ENCODE assay signal across 8 mouse cellular contexts in the genomic region with DNA sequence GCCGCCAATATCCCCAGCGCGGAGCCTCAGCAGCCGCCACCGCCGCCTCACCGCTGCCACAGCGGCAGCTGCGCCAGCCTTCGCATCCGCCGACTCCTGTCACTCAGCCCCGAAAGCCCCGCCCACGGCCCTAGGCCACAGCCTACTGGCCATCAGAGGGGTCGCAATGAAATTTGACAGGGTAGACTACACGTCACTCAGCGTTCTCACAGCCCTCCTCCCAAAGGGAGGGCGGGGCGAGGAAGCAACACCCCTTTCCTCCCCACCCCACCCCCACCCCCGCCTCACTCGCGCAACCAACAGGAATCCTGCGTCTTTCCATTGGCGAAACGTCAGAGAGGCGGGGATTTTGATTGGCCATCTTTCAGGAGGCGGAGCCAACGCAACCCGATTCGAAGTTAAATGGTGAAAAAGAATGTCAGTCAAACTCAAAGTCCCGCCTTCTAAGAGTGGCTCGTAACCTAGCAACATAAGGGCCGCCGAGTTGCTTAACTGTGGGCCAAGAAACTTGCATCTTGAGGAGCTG. TPM values are rescaled to one million over a fixed set of nuclear protein-coding genes. Genes with fewer than 3 reads are reported as not detected.
A peak's percentile ranks its signal among the peaks of the same experiment; 100 is the strongest.
DNase-seq lines count a peak whose midpoint lies in the region; ATAC-seq lines count a peak whose summit lies in the region.

Gene Tpcn1 (minus strand): TSS at position 105 of the 526 bp plus-strand sequence.
Gene Iqcd (plus strand): TSS at position 448 of the 526 bp plus-strand sequence.

- H3K79me2 ChIP-seq in macrophage (ENCODE audit: inconsistent target) = peaks cover 17% of the 10 kb centered on the region; the same call in 1 of the 2 replicates

- peaks cover 19% of the 10 kb centered on the region for H3K4me1 ChIP-seq in hindbrain, embryonic 16.5 days (ENCODE audit: control insufficient read depth, insufficient read depth, low read depth, low read length)

- H3K27ac ChIP-seq in hindbrain, embryonic 16.5 days (ENCODE audit: low read depth, low read length) = peak within 1 kb of the TSS; percentile 63
- peak within 1 kb of the TSS; percentile 40 for H3K27ac ChIP-seq in macrophage

- ATAC-seq in hindbrain, embryonic 16.5 days = peak; percentile 99

- H3K9ac ChIP-seq in hindbrain, embryonic 16.5 days (ENCODE audit: low read depth, low read length) = peak within 1 kb of the TSS; percentile 71

- peak within 1 kb of the TSS; percentile 54 for H3K4me3 ChIP-seq in hindbrain, embryonic 16.5 days (ENCODE audit: low read length)
- peak within 1 kb of the TSS; percentile 84 for H3K4me3 ChIP-seq in macrophage (ENCODE audit: inconsistent target)

- DNase-seq in R1 (ENCODE audit: low read depth, low spot score) = peak; percentile 99
- DNase-seq in cerebellum, postnatal 25 days = peak; percentile 98 to 99
- DNase-seq in frontal cortex, postnatal 36 days (ENCODE audit: low spot score in 2 of 2) = peak; percentile 98 to 99
- peak; percentile 98 to 99 for DNase-seq in left cerebral cortex, adult 18-20 months (ENCODE audit: low spot score in 2 of 2)
- peak; percentile 99 for DNase-seq in right cerebral cortex, adult 18-20 months
- peak; percentile 94 for DNase-seq in urinary bladder, postnatal 10 days (ENCODE audit: low spot score)

- peak within 1 kb of the TSS; percentile 99 for H3K4me2 ChIP-seq in hindbrain, embryonic 16.5 days (ENCODE audit: low read length)

- H3K36me3 ChIP-seq in hindbrain, embryonic 16.5 days (ENCODE audit: control insufficient read depth, insufficient read depth, low read length) = no peaks in the 10 kb centered on the region
- H3K36me3 ChIP-seq in macrophage (ENCODE audit: inconsistent target) = peaks cover 12% of the 10 kb centered on the region; the same call in 1 of the 2 replicates

- under 1% methylated on average over 35 of the region's 35 CpGs for WGBS in hindbrain, embryonic 16.5 days
- 1% methylated on average over 35 of the region's 35 CpGs for WGBS in macrophage (ENCODE audit: missing documents)

- H3K9me3 ChIP-seq in hindbrain, embryonic 16.5 days (ENCODE audit: control insufficient read depth, low read length) = no peaks in the 10 kb centered on the region

- no peaks in the 10 kb centered on the region for H3K27me3 ChIP-seq in hindbrain, embryonic 16.5 days (replicated peaks; ENCODE audit: control insufficient read depth, insufficient read depth, low read length)

RNA-seq across cellular contexts. Expression of gene Tpcn1, which starts in this region (rescaled TPM):
- 15.1 and 17.4 TPM in 2 replicates for polyA plus RNA-seq in hindbrain, embryonic 16.5 days (2015; fragmentation: Nextera tagmentation; extraction: Ambion mirVana)
- total RNA-seq in left cerebral cortex, adult 18-20 months (2021) = 10 to 100 TPM; 34.9 to 35.8 TPM
- total RNA-seq in macrophage (2018; cell fraction: chromatin; rRNA removed) = 100 to 1,000 TPM in 9 of 26 experiments, 10 to 100 TPM in 15, 1 to 10 TPM in 2; 7.1 to 211 (median 71.2) TPM
- total RNA-seq in macrophage (2018; cell fraction: cytosol; rRNA removed) = 100 to 1,000 TPM in 8 of 26 experiments, 10 to 100 TPM in 18; 40.1 to 134 (median 75.9) TPM
- 100 to 1,000 TPM in 4 of 26 experiments, 10 to 100 TPM in 22; 13.7 to 170 (median 59.2) TPM for total RNA-seq in macrophage (2018; cell fraction: nucleus; rRNA removed)
- polyA plus RNA-seq in macrophage (2018) = 36.3 to 96.0 TPM (median 65.2 TPM) in 3 replicates

RNA-seq across cellular contexts. Expression of gene Iqcd, which starts in this region (rescaled TPM):
- polyA plus RNA-seq in hindbrain, embryonic 16.5 days (2015; fragmentation: Nextera tagmentation; extraction: Ambion mirVana) = 2.0 and 2.4 TPM in 2 replicates
- total RNA-seq in left cerebral cortex, adult 18-20 months (2021) = 1 to 10 TPM in 1 of 2 experiments, under 1 TPM in 1; 0.70 to 1.3 TPM
- total RNA-seq in macrophage (2018; cell fraction: chromatin; rRNA removed) = 1 to 10 TPM in 4 of 26 experiments, under 1 TPM in 13, not detected in 9; 0.29 to 1.5 (median 0.84) TPM
- total RNA-seq in macrophage (2018; cell fraction: cytosol; rRNA removed) = under 1 TPM; 0.19 to 0.81 (median 0.41) TPM
- 1 to 10 TPM in 1 of 26 experiments, under 1 TPM in 14, not detected in 11; 0.33 to 1.1 (median 0.64) TPM for total RNA-seq in macrophage (2018; cell fraction: nucleus; rRNA removed)
- polyA plus RNA-seq in macrophage (2018) = 0.37 to 0.52 TPM in 2 of 3 replicates, not detected in the other

Comparison
In these comparisons a context has a peak if more than half of its experiments do, and no peak if none do; other contexts are left out.
1. Peak in every context shown above with its lines: DNase-seq, ATAC-seq, H3K4me3 ChIP-seq and H3K27ac ChIP-seq.